Mouse (Mus musculus) MEL (cell line): ENCODE measurements around the gene Rundc1.
A peak's percentile ranks its signal among the peaks of the same experiment; 100 is the strongest.

Experiments used
- CHD2 ChIP-seq: IDR thresholded peaks from 2 replicates; pipeline ENCODE4 v1.6.1; 2011; ENCODE audit warnings: low read length, improper control_type of control experiment
- CTCF ChIP-seq, 3 experiments: IDR thresholded peaks in 2 of 3; conservative IDR thresholded peaks in 1 of 3; 2 replicates each; pipeline ENCODE4 v1.5.1; 2011 to 2012; ENCODE audit warnings: low read length in 3 of 3, low read depth in 2 of 3, mild to moderate bottlenecking in 2 of 3, improper control_type of control experiment in 1 of 3, inconsistent platforms in 1 of 3, mixed read lengths in 1 of 3, moderate library complexity in 1 of 3; ENCODE audit not compliant: control insufficient read depth in 1 of 3, insufficient read depth in 1 of 3, poor library complexity in 1 of 3, severe bottlenecking in 1 of 3
- E2F4 ChIP-seq: IDR thresholded peaks from 2 replicates; pipeline ENCODE4 v1.6.1; 2011; ENCODE audit warnings: low read depth, low read length, improper control_type of control experiment, borderline replicate concordance
- ETS1 ChIP-seq: IDR thresholded peaks from 2 replicates; pipeline ENCODE4 v1.6.1; 2012; ENCODE audit warnings: low read depth, mild to moderate bottlenecking, inconsistent platforms, low read length, improper control_type of control experiment, moderate library complexity
- GATA1 ChIP-seq: IDR thresholded peaks from 2 replicates; pipeline ENCODE4 v1.6.1; 2011; ENCODE audit warnings: low read depth, low read length, improper control_type of control experiment
- JUND ChIP-seq: IDR thresholded peaks from 2 replicates; pipeline ENCODE4 v1.6.1; 2011; ENCODE audit warnings: low read depth, mild to moderate bottlenecking, improper control_type of control experiment, low read length
- MAX ChIP-seq: IDR thresholded peaks from 2 replicates; pipeline ENCODE4 v1.6.1; 2011; ENCODE audit warnings: low read length, improper control_type of control experiment
- MAZ ChIP-seq: IDR thresholded peaks from 2 replicates; pipeline ENCODE4 v1.6.1; 2012; ENCODE audit warnings: low read depth, mild to moderate bottlenecking, inconsistent platforms, low read length, improper control_type of control experiment
- NRF1 ChIP-seq: IDR thresholded peaks from 2 replicates; pipeline ENCODE4 v1.6.1; 2014; ENCODE audit warnings: low read depth, mild to moderate bottlenecking, inconsistent platforms, low read length, improper control_type of control experiment, moderate library complexity; ENCODE audit not compliant: poor library complexity, insufficient read depth, severe bottlenecking
- POLR2A ChIP-seq, 2 experiments: IDR thresholded peaks; 2 replicates each; pipeline ENCODE4 v1.6.1; 2011 to 2012; ENCODE audit warnings: low read length in 2 of 2, mild to moderate bottlenecking in 2 of 2, control low read depth in 1 of 2, improper control_type of control experiment in 1 of 2, low read depth in 1 of 2, moderate library complexity in 1 of 2; ENCODE audit not compliant: control insufficient read depth in 1 of 2, insufficient read depth in 1 of 2, poor library complexity in 1 of 2
- POLR2AphosphoS2 ChIP-seq: IDR thresholded peaks from 2 replicates; pipeline ENCODE4 v1.6.1; 2011; ENCODE audit warnings: low read length, improper control_type of control experiment
- TCF12 ChIP-seq: IDR thresholded peaks from 2 replicates; pipeline ENCODE4 v1.6.1; 2014; ENCODE audit warnings: low read depth, mild to moderate bottlenecking, inconsistent platforms, low read length, improper control_type of control experiment, moderate library complexity
- USF1 ChIP-seq: IDR thresholded peaks from 2 replicates; pipeline ENCODE4 v1.6.1; 2014; ENCODE audit warnings: low read depth, mild to moderate bottlenecking, inconsistent platforms, low read length, improper control_type of control experiment, moderate library complexity

GRCm38 (mm10) chr11:101448274-101448746, 23.4 kb downstream of the Rundc1 start, which contains the start of gene Ifi35:
- TF ChIP-seq USF1 (peak; percentile 53; the same call in 1 of the 2 replicates), POLR2A (IDR thresholded peaks at IDR 0.05; ENCODE audit: control insufficient read depth in 1 of 2, insufficient read depth in 1 of 2, low read depth in 1 of 2, low read length in 2 of 2, poor library complexity in 1 of 2) (peak; percentile 87 to 96), JUND (no peak), E2F4 (peak; percentile 4; the same call in 1 of the 2 replicates), CTCF (IDR thresholded peaks at IDR 0.05 in 2 of 3, conservative IDR thresholded peaks at IDR 0.05 in 1 of 3; ENCODE audit: control insufficient read depth in 1 of 3, insufficient read depth in 1 of 3, low read depth in 2 of 3, low read length in 3 of 3, poor library complexity in 1 of 3, severe bottlenecking in 1 of 3) (no peak), CHD2 (no peak), MAX (peak; percentile 88), POLR2AphosphoS2 (peak; percentile 89), TCF12 (peak; percentile 58), ETS1 (peak; percentile 95), NRF1 (peak; percentile 24; the same call in 1 of the 2 replicates), MAZ (no peak), GATA1 (no peak)
